In the genomic region with DNA sequence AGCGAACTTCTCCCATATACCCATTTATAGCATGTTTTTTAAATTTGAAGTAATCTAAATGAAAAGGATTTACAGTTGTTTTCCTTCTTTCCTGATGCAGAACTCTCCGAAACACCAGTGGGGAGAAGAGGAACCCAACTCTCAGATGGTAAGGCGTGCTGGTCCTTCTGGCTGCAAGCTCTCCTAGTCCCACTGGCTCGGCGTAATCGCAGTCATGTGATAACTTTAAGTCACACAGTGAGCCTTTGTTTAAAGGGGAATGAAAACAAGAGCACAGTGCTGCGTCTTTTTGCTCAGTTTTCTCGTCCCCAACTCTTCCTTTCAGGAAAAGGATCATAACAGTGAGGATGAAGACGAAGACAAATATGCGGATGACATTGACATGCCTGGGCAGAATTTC, we compare ENCODE assay signal across 23 mouse cellular contexts. TPM values are rescaled to one million over a fixed set of nuclear protein-coding genes. Genes with fewer than 3 reads are reported as not detected.
A peak's percentile ranks its signal among the peaks of the same experiment; 100 is the strongest.
DNase-seq lines count a peak whose midpoint lies in the region; ATAC-seq and TF ChIP-seq lines count a peak whose summit lies in the region.
"Had no signal": no experiment of that assay in that cellular context is flagged by ENCODE, and none has a peak within 500 bp of the region (broad histone marks: within the 10 kb centered on the region; RNA-seq: fewer than 3 reads in every experiment).

No protein-coding gene starts in this region.

- TF ChIP-seq CTCF in layer of hippocampus, adult 2 months (conservative IDR thresholded peaks at IDR 0.05), result no peak
- TF ChIP-seq CTCF in cortical plate, adult 2 months (IDR thresholded peaks at IDR 0.05; ENCODE audit: extremely low read depth, insufficient read depth, low read length), result no peak

- no peaks in the 10 kb centered on the region for H3K9me3 ChIP-seq in heart, embryonic 12.5 days (replicated peaks)
- H3K9me3 ChIP-seq: embryonic facial prominence, embryonic 12.5 days; forebrain, embryonic 13.5 days; forebrain, embryonic 15.5 days had no signal

- no peaks in the 10 kb centered on the region for H3K4me1 ChIP-seq in heart, embryonic 12.5 days (replicated peaks)
- H3K4me1 ChIP-seq in cortical plate, adult 2 months (ENCODE audit: control insufficient read depth, insufficient read depth, low read length), result no peaks in the 10 kb centered on the region
- H3K4me1 ChIP-seq: embryonic facial prominence, embryonic 12.5 days; forebrain, embryonic 13.5 days; forebrain, embryonic 15.5 days had no signal

- no peak for TF ChIP-seq POLR2A in cortical plate, adult 2 months (IDR thresholded peaks at IDR 0.05; ENCODE audit: extremely low read depth, insufficient read depth, low read length)

- peaks cover 87% of the 10 kb centered on the region for H3K36me3 ChIP-seq in heart, embryonic 12.5 days

- WGBS in heart, embryonic 12.5 days, result 92% methylated on average over 10 of the region's 10 CpGs

- peak; percentile 1 for DNase-seq in heart, postnatal 4 days
- no peak for DNase-seq in layer of hippocampus, adult 2 months (ENCODE audit: low spot score in 2 of 2)
- DNase-seq in layer of hippocampus, postnatal 10 days (ENCODE audit: low spot score in 2 of 2), result no peak
- DNase-seq in brain, adult 2 months (ENCODE audit: low read depth, low spot score), result peak; percentile 58
- no peak for DNase-seq in neural tube, embryonic 10.5 days (ENCODE audit: extremely low spot score, low spot score)
- no peak for DNase-seq in ovary, postnatal 14 days (ENCODE audit: low spot score)
- DNase-seq: adrenal gland, adult 2 months; adrenal gland, postnatal 10 days; adrenal gland, postnatal 25 days; cerebellum, adult 11-12 months; cerebellum, adult 2 months; cerebellum, adult 9-10 months; cerebellum, postnatal 10 days; cerebellum, postnatal 25 days; embryo, embryonic 11 days; forebrain, postnatal 0 days had no signal

- no peaks in the 10 kb centered on the region for H3K27me3 ChIP-seq in heart, embryonic 12.5 days (replicated peaks)
- H3K27me3 ChIP-seq: embryonic facial prominence, embryonic 12.5 days; forebrain, embryonic 13.5 days; forebrain, embryonic 15.5 days had no signal

- H3K4me2 ChIP-seq in heart, embryonic 12.5 days, result no peak overlapping the region
- H3K4me2 ChIP-seq: embryonic facial prominence, embryonic 12.5 days; forebrain, embryonic 13.5 days; forebrain, embryonic 15.5 days had no signal

- ATAC-seq in heart, embryonic 12.5 days (ENCODE audit: insufficient number of reproducible peaks, low FRiP score), result no peak
- ATAC-seq: forebrain, embryonic 13.5 days; forebrain, embryonic 15.5 days; forebrain, postnatal 0 days had no signal

- no peak overlapping the region for H3K4me3 ChIP-seq in heart, embryonic 12.5 days
- no peak overlapping the region for H3K4me3 ChIP-seq in layer of hippocampus, adult 2 months
- no peak overlapping the region for H3K4me3 ChIP-seq in cortical plate, adult 2 months (ENCODE audit: insufficient read depth, low read length)
- H3K4me3 ChIP-seq: embryonic facial prominence, embryonic 12.5 days; forebrain, embryonic 13.5 days; forebrain, embryonic 15.5 days had no signal

- no peak overlapping the region for H3K27ac ChIP-seq in heart, embryonic 12.5 days (ENCODE audit: poor library complexity, severe bottlenecking)
- H3K27ac ChIP-seq in layer of hippocampus, adult 2 months, result peak overlapping the region; percentile 39; the same call in 1 of the 2 replicates
- H3K27ac ChIP-seq in cortical plate, adult 2 months (ENCODE audit: insufficient read depth, low read length), result peak overlapping the region; percentile 65; the same call in 1 of the 2 replicates
- H3K27ac ChIP-seq: embryonic facial prominence, embryonic 12.5 days; forebrain, embryonic 13.5 days; forebrain, embryonic 15.5 days had no signal

- H3K9ac ChIP-seq in heart, embryonic 12.5 days, result no peak overlapping the region
- H3K9ac ChIP-seq: embryonic facial prominence, embryonic 12.5 days; forebrain, embryonic 13.5 days; forebrain, embryonic 15.5 days; forebrain, postnatal 0 days had no signal

RNA-seq across cellular contexts. Expression of a gene that starts 7.6 kb away (rescaled TPM):
- 10 to 100 TPM; 25.8 to 28.6 TPM for total RNA-seq in heart, postnatal 4 days (2021)
- 42.1 and 44.3 TPM in 2 replicates for polyA plus RNA-seq in heart, embryonic 12.5 days (2016; fragmentation: Nextera tagmentation; extraction: Ambion mirVana)
- 10 to 100 TPM; 54.2 to 54.9 TPM for total RNA-seq in layer of hippocampus, adult 2 months (2021)
- total RNA-seq in layer of hippocampus, postnatal 10 days (2021), result 10 to 100 TPM; 39.4 to 43.8 TPM
- polyA plus RNA-seq in cortical plate, adult 2 months (2012; rRNA removed), result 20.1 and 20.9 TPM in 2 replicates

RNA-seq across cellular contexts. Expression of a gene that starts 15.1 kb away (rescaled TPM):
- 10 to 100 TPM; 83.5 to 98.0 TPM for total RNA-seq in heart, postnatal 4 days (2021)
- polyA plus RNA-seq in heart, embryonic 12.5 days (2016; fragmentation: Nextera tagmentation; extraction: Ambion mirVana), result 117 and 121 TPM in 2 replicates
- 10 to 100 TPM; 23.5 to 28.6 TPM for total RNA-seq in layer of hippocampus, adult 2 months (2021)
- 10 to 100 TPM; 21.3 to 23.2 TPM for total RNA-seq in layer of hippocampus, postnatal 10 days (2021)
- 98.8 and 109 TPM in 2 replicates for polyA plus RNA-seq in cortical plate, adult 2 months (2012; rRNA removed)

RNA-seq across cellular contexts. Expression of a gene that starts 33.0 kb away (rescaled TPM):
- 10 to 100 TPM; 10.5 to 13.2 TPM for total RNA-seq in heart, postnatal 4 days (2021)
- polyA plus RNA-seq in heart, embryonic 12.5 days (2016; fragmentation: Nextera tagmentation; extraction: Ambion mirVana), result 2.0 TPM in 2 replicates
- 1 to 10 TPM; 1.3 to 1.4 TPM for total RNA-seq in layer of hippocampus, adult 2 months (2021)
- 1 to 10 TPM; 6.8 to 7.4 TPM for total RNA-seq in layer of hippocampus, postnatal 10 days (2021)
- polyA plus RNA-seq in cortical plate, adult 2 months (2012; rRNA removed), result 2.1 and 3.7 TPM in 2 replicates
- total RNA-seq: ES-E14, MEL had no signal

Comparison
In these comparisons a context has a peak if more than half of its experiments do, and no peak if none do; other contexts are left out.
1. DNase-seq: peak in heart, postnatal 4 days (single experiment) and brain, adult 2 months (single experiment); none in layer of hippocampus, adult 2 months (0 of 2), layer of hippocampus, postnatal 10 days (0 of 2), neural tube, embryonic 10.5 days (single experiment) and ovary, postnatal 14 days (single experiment).